Mouse (Mus musculus) cerebellum, adult 11-12 months (tissue): ENCODE data around the gene Scn4a.
"Not testable (repeated sequence)": the region's sequence is repeated elsewhere in the genome, so short reads cannot be mapped to it uniquely, and the experiment has no call there.

ENCODE experiments used
- DNase-seq: peaks from one replicate; pipeline ENCODE4 v3.0.0; 2022

Scn4a gene

GRCm38 (mm10) chr11:106353188-106353587, at the start of gene Scn4a:
Scn4a (minus strand) TSS chr11:106353288.
- no peak for DNase-seq

GRCm38 (mm10) chr11:106398481-106398880, 45.4 kb upstream of the Scn4a start:
- no peak for DNase-seq

GRCm38 (mm10) chr11:106397656-106398055, 44.6 kb upstream of the Scn4a start:
- DNase-seq: peak; percentile 18

- not testable (repeated sequence) for DNase-seq
Measured at GRCm38 (mm10) chr11:106394055-106394454, 41.0 kb upstream of the Scn4a start.

GRCm38 (mm10) chr11:106393331-106393616, 40.2 kb upstream of the Scn4a start:
- no peak for DNase-seq

GRCm38 (mm10) chr11:106392597-106393330, 39.7 kb upstream of the Scn4a start:
- DNase-seq: no peak

GRCm38 (mm10) chr11:106391546-106392188, 38.6 kb upstream of the Scn4a start:
- peak; percentile 52 for DNase-seq

- DNase-seq: no peak
Measured at GRCm38 (mm10) chr11:106390757-106391156, 37.7 kb upstream of the Scn4a start.

- no peak for DNase-seq
Measured at GRCm38 (mm10) chr11:106389611-106390010, 36.5 kb upstream of the Scn4a start.

- no peak for DNase-seq
Measured at GRCm38 (mm10) chr11:106387791-106388216, 34.7 kb upstream of the Scn4a start, which contains the start of gene Icam2. Icam2 (minus strand) TSS chr11:106388075.

GRCm38 (mm10) chr11:106387020-106387419, 33.9 kb upstream of the Scn4a start:
- DNase-seq: no peak

- DNase-seq: no peak
Measured at GRCm38 (mm10) chr11:106386409-106386808, 33.3 kb upstream of the Scn4a start.

GRCm38 (mm10) chr11:106383051-106383790, 30.1 kb upstream of the Scn4a start:
- no peak for DNase-seq

GRCm38 (mm10) chr11:106382424-106382823, 29.3 kb upstream of the Scn4a start:
- no peak for DNase-seq

- no peak for DNase-seq
Measured at GRCm38 (mm10) chr11:106381883-106382282, 28.8 kb upstream of the Scn4a start.

- DNase-seq: no peak
Measured at GRCm38 (mm10) chr11:106381011-106381410, 27.9 kb upstream of the Scn4a start.

- DNase-seq: no peak
Measured at GRCm38 (mm10) chr11:106374979-106375378, 21.9 kb upstream of the Scn4a start.

GRCm38 (mm10) chr11:106374559-106374958, 21.5 kb upstream of the Scn4a start:
- DNase-seq: no peak

- DNase-seq: no peak
Measured at GRCm38 (mm10) chr11:106373998-106374397, 20.9 kb upstream of the Scn4a start.

- DNase-seq: peak; percentile 55
Measured at GRCm38 (mm10) chr11:106366316-106366715, 13.2 kb upstream of the Scn4a start.

- no peak for DNase-seq
Measured at GRCm38 (mm10) chr11:106365366-106365765, 12.3 kb upstream of the Scn4a start, which contains the start of gene Prr29. Prr29 (plus strand) TSS chr11:106365472.

GRCm38 (mm10) chr11:106364712-106365111, 11.6 kb upstream of the Scn4a start:
- DNase-seq: no peak

- DNase-seq: no peak
Measured at GRCm38 (mm10) chr11:106359350-106359749, 6.3 kb upstream of the Scn4a start.
